Mouse (Mus musculus) liver, postnatal 0 days (tissue): ENCODE data around the gene Gm49398. TPM values are rescaled to one million over a fixed set of nuclear protein-coding genes. Genes with fewer than 3 reads are reported as not detected.
A peak's percentile ranks its signal among the peaks of the same experiment; 100 is the strongest.

ENCODE experiments used
- ATAC-seq: fragments of 200-750 bp; cut with Nextera tagmentation; 2 replicates; pipeline ENCODE4 v1.8.0; 2017; ENCODE audit warnings: mild to moderate bottlenecking, moderate library complexity
- DNase-seq: peaks from one replicate; pipeline ENCODE4 v3.0.0-alpha.2; 2016
- H3K27ac ChIP-seq: fragments of 300-500 bp; sonication (generic); 2 replicates; pipeline ENCODE4 v1.5.1; 2014; ENCODE audit warnings: antibody characterized with exemption, moderate library complexity, mild to moderate bottlenecking, low read depth
- H3K27me3 ChIP-seq: fragments of 300-500 bp; sonication (generic); 2 replicates; pipeline ENCODE4 v1.6.1; 2014; ENCODE audit warnings: low read length, control low read depth, mixed read lengths; ENCODE audit not compliant: insufficient read depth
- H3K36me3 ChIP-seq: fragments of 300-500 bp; sonication (generic); replicated peaks from 2 replicates; pipeline ENCODE4 v1.6.1; 2014; ENCODE audit warnings: mild to moderate bottlenecking, control low read depth, low read length, moderate library complexity, mixed read lengths; ENCODE audit not compliant: insufficient read depth
- H3K4me1 ChIP-seq: fragments of 300-500 bp; sonication (generic); 2 replicates; pipeline ENCODE4 v1.6.1; 2014; ENCODE audit warnings: antibody characterized with exemption, mild to moderate bottlenecking, control low read depth; ENCODE audit not compliant: insufficient read depth
- H3K4me2 ChIP-seq: fragments of 300-500 bp; sonication (generic); 2 replicates; pipeline ENCODE4 v1.6.1; 2014; ENCODE audit warnings: low read depth, mild to moderate bottlenecking, low read length, moderate library complexity, mixed read lengths
- H3K4me3 ChIP-seq: fragments of 300-500 bp; sonication (generic); 2 replicates; pipeline ENCODE4 v1.5.1; 2014; ENCODE audit warnings: low read depth, low read length
- H3K9ac ChIP-seq: fragments of 300-500 bp; sonication (generic); replicated peaks from 2 replicates; pipeline ENCODE4 v1.6.1; 2014; ENCODE audit warnings: mild to moderate bottlenecking, moderate library complexity
- H3K9me3 ChIP-seq: fragments of 300-500 bp; sonication (generic); 2 replicates; pipeline ENCODE4 v1.6.1; 2016; ENCODE audit warnings: mild to moderate bottlenecking, control low read depth, low read length, mixed read lengths
- CTCF ChIP-seq: sonication (generic); IDR thresholded peaks from 2 replicates; pipeline ENCODE4 v1.5.1; 2016; ENCODE audit warnings: antibody characterized with exemption, low read depth
- EP300 ChIP-seq: IDR thresholded peaks from 2 replicates; pipeline ENCODE4 v1.6.1; 2016; ENCODE audit warnings: antibody characterized with exemption, low read depth, mild to moderate bottlenecking
- WGBS: fragments of 180-500 bp; shearing (Covaris S2); extraction: QIAGEN DNeasy Blood & Tissue Kit; methylation state at CpG from one replicate; pipeline ENCODE4 v1.1.7; 2014; ENCODE audit not compliant: insufficient replicate concordance; 5-methylcytosine and 5-hydroxymethylcytosine counted together
- microRNA-seq: library from miRNA; unstranded; fragments of <30 nt; microRNA quantifications from one replicate; pipeline ENCODE4, GENCODE M21; 2016
- polyA plus RNA-seq: library from polyadenylated mRNA; unstranded; fragments of >200 nt; fragmentation: Nextera tagmentation; extraction: Ambion mirVana; gene quantifications from 2 replicates; pipeline ENCODE4 v1.2.1, GENCODE M21; 2015

Gm49398 gene
- not detected in 2 replicates for polyA plus RNA-seq

DNA sequence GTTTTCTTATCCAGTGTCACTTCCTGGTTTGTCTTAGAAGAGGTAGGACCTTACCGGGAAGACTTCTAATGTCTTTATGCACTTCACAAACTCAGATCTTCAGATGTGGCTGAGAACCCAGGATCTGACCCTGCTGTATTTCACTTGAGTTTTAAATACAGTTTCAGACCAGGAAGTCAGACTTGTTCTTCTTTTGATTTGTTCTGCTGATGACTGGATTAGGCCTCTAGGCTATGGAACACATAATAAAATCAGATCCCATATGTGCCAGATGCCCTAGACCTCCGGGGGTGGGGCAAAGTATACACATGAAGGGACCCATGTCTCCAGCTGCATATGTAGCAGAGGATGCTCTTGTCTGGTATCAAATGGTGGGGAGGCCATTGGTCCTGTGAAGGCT, at the start of gene Gm49398:
TSS of gene Gm49398 (minus strand) at position 101 of the 400 bp plus-strand sequence.
- DNase-seq (no peak), ATAC-seq (no peak)
- H3K27ac ChIP-seq = no peak within 1 kb of the TSS
- TF ChIP-seq CTCF (no peak), EP300 (no peak)
- no peak within 1 kb of the TSS for H3K9ac ChIP-seq
- no peaks in the 10 kb centered on the region for H3K36me3 ChIP-seq
- no peak within 1 kb of the TSS for H3K4me3 ChIP-seq
- H3K27me3 ChIP-seq = no peaks in the 10 kb centered on the region
- H3K9me3 ChIP-seq = no peaks in the 10 kb centered on the region
- no peak within 1 kb of the TSS for H3K4me2 ChIP-seq
- WGBS = 69% methylated on average over 2 of the region's 2 CpGs
- no peaks in the 10 kb centered on the region for H3K4me1 ChIP-seq

- H3K9me3 ChIP-seq = no peaks in the 10 kb centered on the region
- H3K36me3 ChIP-seq = no peaks in the 10 kb centered on the region
- no peaks in the 10 kb centered on the region for H3K4me1 ChIP-seq
- no peak within 1 kb of the TSS for H3K4me2 ChIP-seq
- H3K27ac ChIP-seq = no peak within 1 kb of the TSS
- TF ChIP-seq CTCF (no peak), EP300 (no peak)
- H3K27me3 ChIP-seq = no peaks in the 10 kb centered on the region
- DNase-seq (no peak), ATAC-seq (no peak)
- no peak within 1 kb of the TSS for H3K9ac ChIP-seq
- no peak within 1 kb of the TSS for H3K4me3 ChIP-seq
- WGBS = 74% methylated on average over 2 of the region's 2 CpGs
Measured at GRCm38 (mm10) chr13:61255258-61255657, 33.4 kb downstream of the Gm49398 start, which contains the start of gene Cts8. TSS of gene Cts8 (minus strand) at chr13:61255358.

DNA sequence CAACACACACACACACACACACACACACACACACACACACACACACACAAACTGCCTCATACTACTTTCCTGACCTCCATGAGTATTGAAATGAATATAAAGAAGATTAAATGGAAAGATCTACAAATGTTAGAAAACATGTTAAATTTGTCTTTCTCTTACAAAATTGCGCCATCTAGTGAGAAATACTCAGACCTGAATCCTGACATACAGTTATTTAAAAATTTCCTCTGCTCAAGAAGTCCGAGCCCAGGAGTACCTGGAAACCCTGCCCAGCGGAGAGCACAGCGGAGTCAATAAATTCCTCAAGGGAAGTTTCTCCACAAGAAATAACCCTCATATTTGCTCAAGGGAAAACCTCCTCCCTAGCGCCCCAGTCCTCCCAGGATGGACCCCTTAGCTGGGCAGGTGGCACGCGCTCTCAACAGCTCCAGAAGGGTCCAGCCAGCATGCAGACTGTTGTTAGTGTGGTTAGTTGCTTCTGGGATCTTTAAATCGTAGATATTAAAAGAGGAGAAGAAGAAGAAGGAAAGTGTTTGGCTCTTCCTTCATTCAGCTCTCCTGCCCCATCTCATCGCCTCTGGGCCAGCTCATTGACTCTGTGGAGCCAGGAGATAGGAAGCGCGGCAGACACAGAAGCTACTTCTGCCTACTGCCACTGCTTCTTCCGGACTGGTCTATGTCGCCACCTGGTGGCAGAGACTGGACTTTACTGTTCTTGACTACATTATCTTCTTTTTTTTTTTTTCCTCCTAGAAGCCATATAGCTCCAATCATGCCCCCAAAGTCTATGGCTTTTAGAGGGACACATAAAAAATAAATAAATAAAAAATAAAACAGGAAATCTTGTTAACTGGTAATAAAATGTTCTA, 47.3 kb downstream of the Gm49398 start:
- 46% methylated on average over 13 of the region's 13 CpGs for WGBS
- Histone ChIP-seq H3K9me3 (no peaks in the 10 kb centered on the region), H3K4me3 (no peak overlapping the region), H3K4me1 (no peaks in the 10 kb centered on the region), H3K9ac (no peak overlapping the region), H3K36me3 (no peaks in the 10 kb centered on the region), H3K27me3 (no peaks in the 10 kb centered on the region), H3K27ac (no peak overlapping the region), H3K4me2 (no peak overlapping the region)
- DNase-seq (peak; percentile 74), ATAC-seq (peak; percentile 51; the same call in 1 of the 2 replicates)
- peak; percentile 75 for TF ChIP-seq CTCF
- TF ChIP-seq EP300 = no peak

DNA sequence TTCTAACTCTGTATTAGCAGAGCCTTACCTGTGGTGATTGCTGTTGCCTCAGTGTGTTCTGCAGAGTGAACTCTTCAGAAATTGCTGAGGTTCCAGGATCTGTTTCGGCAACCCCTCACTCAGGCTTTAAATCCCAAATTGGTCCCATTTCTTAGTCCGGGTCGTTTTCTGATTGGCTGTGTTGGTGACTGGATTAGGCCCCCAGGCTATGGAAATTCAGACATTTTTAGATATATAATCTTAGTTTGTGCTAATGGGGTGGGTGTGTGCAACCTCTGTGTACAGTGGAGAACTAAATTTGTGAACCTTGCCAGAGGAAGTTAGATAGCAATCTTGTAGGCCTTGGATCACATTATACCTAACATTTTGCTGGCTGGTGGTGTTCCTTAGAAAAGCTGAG, 85.3 kb downstream of the Gm49398 start, which contains the start of gene Cts6:
TSS of gene Cts6 (minus strand) at position 101 of the 400 bp plus-strand sequence.
- DNase-seq (no peak), ATAC-seq (no peak)
- no peaks in the 10 kb centered on the region for H3K27me3 ChIP-seq
- no peak within 1 kb of the TSS for H3K4me2 ChIP-seq
- no peak within 1 kb of the TSS for H3K4me3 ChIP-seq
- H3K9me3 ChIP-seq = no peaks in the 10 kb centered on the region
- no peak within 1 kb of the TSS for H3K27ac ChIP-seq
- no peaks in the 10 kb centered on the region for H3K36me3 ChIP-seq
- no peaks in the 10 kb centered on the region for H3K4me1 ChIP-seq
- TF ChIP-seq EP300 = no peak
- TF ChIP-seq CTCF = no peak
- WGBS = 78% methylated on average over 3 of the region's 3 CpGs
- no peak within 1 kb of the TSS for H3K9ac ChIP-seq

Small RNA genes lying within 50 kb of the gene (microRNA-seq; reads per million reads assigned to microRNA genes)
- gene Gm27704 = not detected

Other genes with a start within 250 kb of the Gm49398 start
- not detected in 2 replicates for gene Ctsq, start 248.2 kb downstream of the Gm49398 start, polyA plus RNA-seq
- not detected in 2 replicates for gene Ctsr, start 124.6 kb downstream of the Gm49398 start, polyA plus RNA-seq
- not detected in 2 replicates for gene Cts6, start 85.4 kb downstream of the Gm49398 start, polyA plus RNA-seq
- not detected in 2 replicates for gene Cts8, start 33.5 kb downstream of the Gm49398 start, polyA plus RNA-seq
- gene Cts7, start 69.4 kb upstream of the Gm49398 start, polyA plus RNA-seq = not detected in 2 replicates